Mouse (Mus musculus) kidney, postnatal 25 days (tissue): ENCODE data around the gene Cd59b.

Experiments
- DNase-seq, 2 experiments: peaks; one replicate each; pipeline ENCODE4 v3.0.0; 2021; ENCODE audit warnings: mixed read lengths in 2 of 2

Cd59b gene

DNA sequence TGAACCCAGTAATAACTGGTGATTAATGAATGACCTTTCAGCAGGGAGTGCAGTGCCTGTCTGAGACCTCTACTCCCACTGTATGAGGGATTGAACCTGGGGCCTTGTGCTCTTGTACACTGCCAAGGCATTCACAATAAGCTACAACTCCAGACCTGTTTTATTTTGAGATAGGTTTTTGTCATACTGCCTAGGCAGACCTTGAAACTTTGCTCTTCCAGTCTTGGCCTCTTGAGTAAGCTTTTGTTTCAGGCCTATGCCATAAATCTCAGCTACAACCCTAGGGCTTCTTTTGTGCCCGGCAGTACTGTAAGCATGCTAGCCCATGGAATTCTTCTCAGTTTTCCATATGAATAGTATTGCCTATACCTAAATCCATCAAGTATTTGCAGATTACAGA is 49.4 kb downstream of the Cd59b start:
- DNase-seq: no peak

GRCm38 (mm10) chr2:104120312-104120711 is 50.7 kb downstream of the Cd59b start:
- DNase-seq: no peak

DNA sequence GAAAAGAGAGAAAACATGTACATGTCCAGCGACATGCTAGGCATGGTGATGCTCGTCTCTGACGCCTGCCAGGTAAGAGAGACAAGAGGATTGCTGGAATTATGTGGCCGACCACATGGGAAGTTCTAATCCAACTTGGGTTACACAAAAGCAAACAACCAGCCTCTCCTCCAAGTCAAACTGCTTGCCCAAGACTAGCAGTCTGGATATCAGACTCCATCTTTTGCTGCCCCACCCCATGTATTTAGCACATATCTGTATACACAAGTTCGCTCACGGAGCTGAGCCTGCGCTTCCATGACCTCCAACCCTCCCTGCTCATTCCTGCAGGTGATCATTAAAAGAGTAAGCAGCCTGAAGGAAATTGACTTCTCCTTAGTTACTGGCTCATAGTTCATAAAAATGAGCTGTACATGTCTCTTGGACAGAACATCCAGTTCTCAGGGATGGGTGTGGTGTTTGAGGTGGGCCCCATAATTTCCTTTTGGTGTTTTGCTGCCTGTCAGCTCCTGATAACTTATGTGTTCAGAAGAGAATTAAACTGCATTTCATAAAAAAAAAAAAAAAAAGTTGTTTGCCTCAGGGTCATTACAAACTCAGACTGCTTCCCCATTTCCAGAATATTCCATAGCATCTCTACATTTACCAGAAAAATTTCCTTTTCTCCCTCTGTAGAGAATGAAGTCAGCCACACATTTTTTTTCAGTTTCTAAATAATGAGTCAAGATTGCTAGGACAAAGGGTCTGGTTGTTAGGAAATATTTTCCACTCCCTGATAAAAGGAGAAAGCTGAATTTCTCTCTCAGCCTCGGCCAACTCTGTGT is 52.2 kb downstream of the Cd59b start:
- DNase-seq: peak in 1 of 2 experiments; percentile 48

DNA sequence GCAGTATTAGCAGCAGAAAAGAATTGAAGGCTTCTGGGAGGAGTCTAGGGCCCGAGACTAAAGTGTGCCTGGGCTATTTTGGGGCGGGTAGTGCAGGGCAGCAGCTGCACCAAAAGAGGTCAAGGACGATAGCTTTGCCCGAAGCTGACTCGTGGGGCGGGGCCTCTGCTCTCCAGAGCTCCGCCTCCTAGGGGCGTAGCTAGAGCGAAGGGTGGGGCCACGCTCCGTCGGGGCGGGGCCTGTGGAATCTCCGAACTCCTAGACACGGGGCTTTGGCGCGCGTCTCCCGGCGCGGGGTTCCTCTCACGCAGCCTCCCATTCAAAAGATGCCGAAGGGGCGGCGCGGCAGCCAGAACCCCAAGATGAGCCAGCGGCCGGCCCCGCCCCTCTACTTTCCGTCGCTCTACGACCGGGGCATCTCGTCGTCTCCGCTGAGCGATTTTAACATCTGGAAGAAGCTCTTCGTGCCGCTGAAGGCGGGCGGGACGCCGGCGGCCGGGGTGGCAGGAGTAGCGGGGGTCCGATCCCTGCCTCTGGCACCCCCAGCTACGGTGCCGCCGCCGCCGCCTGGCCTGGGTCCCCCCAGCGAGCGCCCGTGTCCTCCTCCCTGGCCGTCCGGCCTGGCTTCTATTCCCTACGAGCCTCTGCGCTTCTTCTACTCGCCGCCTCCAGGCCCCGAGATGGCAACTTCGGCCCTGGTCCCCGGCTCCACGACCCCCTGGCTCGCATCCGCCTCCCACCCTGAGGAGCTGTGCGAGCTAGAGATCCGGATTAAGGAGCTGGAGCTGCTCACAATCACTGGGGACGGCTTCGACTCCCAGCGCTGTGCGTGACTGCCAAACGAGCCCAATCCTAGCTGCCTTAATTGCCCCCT is 53.1 kb downstream of the Cd59b start, which contains the start of gene A930018P22Rik:
Gene A930018P22Rik (plus strand): TSS at position 265 of the 874 bp plus-strand sequence.
- peak; percentile 93 for DNase-seq

DNA sequence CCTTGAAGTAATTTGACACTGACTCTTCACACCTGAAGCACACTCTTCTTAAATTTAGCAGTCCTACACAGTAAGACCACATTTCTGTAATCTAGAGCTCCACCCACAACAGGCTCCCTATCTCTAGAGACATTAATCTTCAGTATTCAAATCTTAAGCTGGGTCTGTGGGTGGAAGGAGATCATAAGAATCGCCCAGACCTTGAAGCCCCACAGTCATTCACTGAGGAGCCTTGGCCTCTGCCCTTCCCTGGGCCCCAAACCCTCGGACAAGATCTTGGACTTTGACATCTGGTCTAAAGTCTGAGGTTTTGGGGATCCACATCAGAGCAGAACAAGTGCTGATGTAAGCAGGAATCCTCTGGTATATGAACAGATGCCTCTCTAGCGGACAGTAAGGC is 53.9 kb downstream of the Cd59b start:
- peak in 1 of 2 experiments; percentile 49 for DNase-seq

- no peak for DNase-seq
Measured at GRCm38 (mm10) chr2:104124071-104124470, 54.4 kb downstream of the Cd59b start.

GRCm38 (mm10) chr2:104128803-104129531 is 59.3 kb downstream of the Cd59b start:
- DNase-seq: peak in 1 of 2 experiments; percentile 56

DNA sequence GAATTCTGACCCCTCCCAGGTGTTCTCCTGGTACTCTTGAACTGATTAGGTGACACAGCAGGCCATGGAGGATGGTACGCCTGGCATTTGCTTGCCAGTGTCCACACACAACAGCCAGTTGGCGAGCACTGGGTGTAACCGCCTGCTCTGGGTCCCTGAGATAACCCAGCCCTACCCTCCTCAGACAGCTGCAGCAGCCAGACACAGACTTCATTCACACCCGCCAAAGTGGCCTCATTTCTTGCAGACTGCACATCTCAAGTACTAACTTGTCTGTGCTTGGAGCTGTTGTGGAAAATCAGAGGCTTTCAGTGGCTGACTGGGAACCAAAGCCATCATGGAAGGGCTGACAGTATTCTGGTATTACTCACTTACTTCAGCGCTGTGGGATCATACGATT is 60.5 kb downstream of the Cd59b start:
- DNase-seq: no peak

DNA sequence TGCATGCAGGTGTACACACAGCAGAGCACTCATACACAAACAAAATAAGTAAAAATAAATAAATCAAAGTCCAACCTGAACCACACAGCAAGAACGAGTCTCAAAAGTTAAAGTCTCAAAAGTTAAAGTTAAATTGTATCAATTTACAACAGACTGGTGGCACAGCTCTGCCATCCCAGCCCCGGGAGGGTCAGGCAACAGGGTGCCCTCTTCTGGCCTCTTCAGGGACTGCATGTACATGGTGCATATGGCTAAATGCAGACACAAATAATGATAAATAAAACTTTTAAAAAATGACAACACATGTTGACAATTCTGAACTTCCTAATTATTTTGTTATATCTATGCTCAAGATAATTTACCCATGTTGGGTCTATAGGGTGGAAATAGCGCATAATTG is 61.3 kb downstream of the Cd59b start:
- DNase-seq: peak in 1 of 2 experiments; percentile 63

- no peak for DNase-seq
Measured at GRCm38 (mm10) chr2:104132266-104132859, 62.7 kb downstream of the Cd59b start.

DNA sequence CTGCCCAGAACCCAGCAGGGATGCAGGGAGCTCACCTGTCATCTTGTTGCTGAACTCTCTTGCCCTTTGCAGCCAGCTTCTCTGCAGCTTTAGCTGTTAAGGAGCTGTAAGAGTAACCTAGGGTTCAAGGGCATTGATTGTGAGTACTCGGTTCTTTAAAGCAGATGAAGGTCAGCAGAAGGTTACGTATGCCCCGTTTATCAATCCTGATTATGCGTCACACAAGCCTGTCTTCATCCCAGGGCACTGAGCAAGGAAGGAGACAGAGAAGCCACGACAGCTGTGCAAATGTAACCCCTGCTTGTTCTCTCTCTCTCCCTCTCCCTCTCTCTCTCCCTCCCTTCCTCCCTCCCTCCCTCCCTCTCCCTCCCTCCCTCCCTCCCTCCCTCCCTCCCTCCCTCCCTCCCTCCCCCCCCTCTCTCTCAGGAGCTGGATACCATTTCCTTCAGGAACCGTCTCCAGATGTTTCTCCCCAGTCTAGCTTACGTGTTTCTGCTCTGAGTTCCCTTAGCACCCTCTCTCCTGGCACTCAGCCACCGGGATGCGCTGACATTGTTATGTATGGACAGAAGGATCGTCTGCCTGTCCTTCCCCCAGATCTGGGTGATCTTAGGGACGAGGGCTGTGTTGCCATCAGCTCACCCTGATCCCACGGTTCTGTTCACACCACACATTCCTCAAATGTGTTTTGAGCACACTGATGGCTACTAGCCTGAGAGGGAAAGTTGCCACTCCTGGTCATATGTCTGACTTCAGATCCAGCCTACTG is 63.6 kb downstream of the Cd59b start:
- DNase-seq: no peak

DNA sequence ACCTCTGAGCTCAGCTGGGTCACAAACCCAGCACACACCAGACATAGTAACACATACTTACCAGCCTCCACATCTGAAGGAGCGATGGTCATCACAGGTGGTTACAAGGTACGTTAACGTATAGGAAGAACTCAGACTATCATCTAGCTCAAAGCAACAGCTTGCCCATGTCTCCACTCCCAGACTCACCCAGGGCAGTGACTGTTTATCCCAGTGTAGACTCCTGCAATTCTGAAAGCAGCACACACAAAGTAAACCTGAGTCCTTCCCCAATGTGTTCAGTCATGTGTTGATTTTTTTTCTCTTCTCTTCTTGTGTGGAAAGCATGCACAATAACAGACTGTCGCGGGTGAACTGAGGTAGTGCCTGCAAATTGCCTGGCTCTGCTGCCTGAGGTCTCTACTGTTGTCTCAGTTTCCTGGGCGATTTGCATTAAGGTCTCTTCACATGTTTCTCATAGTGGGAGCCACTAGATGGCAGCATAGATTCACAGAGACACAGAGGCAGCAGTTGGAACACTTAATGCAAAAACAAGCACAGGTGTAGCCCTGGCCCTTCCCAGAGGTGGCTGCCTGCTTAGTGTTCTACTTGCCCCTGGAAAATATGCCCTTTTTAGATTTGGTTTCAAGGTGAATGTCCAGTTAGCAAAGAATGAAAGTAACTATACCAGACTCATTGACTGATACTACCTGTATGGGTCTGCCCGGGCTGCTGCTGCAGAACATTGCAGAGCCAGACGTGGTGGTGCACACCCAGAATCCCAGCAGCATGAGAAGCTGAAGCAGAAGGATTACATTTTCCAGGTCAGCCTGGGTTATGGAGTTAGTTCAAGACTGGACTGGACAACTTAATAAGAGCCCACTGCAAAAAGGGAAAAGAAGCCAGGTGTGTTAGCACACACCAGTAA is 64.8 kb downstream of the Cd59b start:
- DNase-seq: peak; percentile 67 to 76

GRCm38 (mm10) chr2:104135920-104136319 is 66.3 kb downstream of the Cd59b start:
- no peak for DNase-seq
